Comparison of ENCODE assay signal across 29 mouse cellular contexts in genomic region chr19:38280242-38280641, GRCm38 (mm10). TPM values are rescaled to one million over a fixed set of nuclear protein-coding genes. Genes with fewer than 3 reads are reported as not detected.
A peak's percentile ranks its signal among the peaks of the same experiment; 100 is the strongest.
DNase-seq lines count a peak whose midpoint lies in the region; ATAC-seq and TF ChIP-seq lines count a peak whose summit lies in the region.
"Had no signal": no experiment of that assay in that cellular context is flagged by ENCODE, and none has a peak within 500 bp of the region (broad histone marks: within the 10 kb centered on the region; RNA-seq: fewer than 3 reads in every experiment).

No protein-coding gene starts in this region.

- H3K4me1 ChIP-seq in olfactory bulb, adult 2 months (ENCODE audit: control insufficient read depth, insufficient read depth, low read length) = peaks cover 6% of the 10 kb centered on the region; the same call in 1 of the 2 replicates
- H3K4me1 ChIP-seq: embryonic facial prominence, embryonic 15.5 days; heart, embryonic 10.5 days; heart, embryonic 13.5 days had no signal

- peak overlapping the region; percentile 43; the same call in 1 of the 2 replicates for H3K27ac ChIP-seq in layer of hippocampus, adult 2 months
- H3K27ac ChIP-seq in olfactory bulb, adult 2 months (ENCODE audit: insufficient read depth, low read depth, low read length) = peak overlapping the region; percentile 58
- H3K27ac ChIP-seq: embryonic facial prominence, embryonic 12.5 days; embryonic facial prominence, embryonic 15.5 days; heart, embryonic 10.5 days; heart, embryonic 13.5 days; hindbrain, embryonic 14.5 days; hindbrain, postnatal 0 days had no signal

- no peak for TF ChIP-seq POLR2A in olfactory bulb, adult 2 months (IDR thresholded peaks at IDR 0.05; ENCODE audit: insufficient read depth, low read depth, low read length)

- peak; percentile 91 for ATAC-seq in frontal cortex, adult (ENCODE audit: low TSS enrichment)
- ATAC-seq: forebrain, embryonic 14.5 days; forebrain, postnatal 0 days; hindbrain, postnatal 0 days; inflammation-experienced regulatory T-cells, adult 6 months; intestine, embryonic 16.5 days; Patski had no signal

- WGBS in olfactory bulb, adult 2 months = 64% methylated on average over 10 of the region's 10 CpGs

- no peak for TF ChIP-seq CTCF in layer of hippocampus, adult 2 months (conservative IDR thresholded peaks at IDR 0.05)
- TF ChIP-seq CTCF in olfactory bulb, adult 2 months (IDR thresholded peaks at IDR 0.05; ENCODE audit: insufficient read depth, low read depth, low read length) = no peak

- H3K4me3 ChIP-seq in layer of hippocampus, adult 2 months = no peak overlapping the region
- no peak overlapping the region for H3K4me3 ChIP-seq in olfactory bulb, adult 2 months (ENCODE audit: insufficient read depth, low read depth, low read length)
- H3K4me3 ChIP-seq: embryonic facial prominence, embryonic 12.5 days; embryonic facial prominence, embryonic 15.5 days; heart, embryonic 10.5 days; heart, embryonic 13.5 days had no signal

- no peak for DNase-seq in frontal cortex, postnatal 25 days (ENCODE audit: low spot score in 2 of 2)
- no peak for DNase-seq in layer of hippocampus, adult 2 months (ENCODE audit: low spot score in 2 of 2)
- no peak for DNase-seq in layer of hippocampus, postnatal 10 days (ENCODE audit: low spot score in 2 of 2)
- peak; percentile 76 for DNase-seq in brain, adult 2 months (ENCODE audit: low read depth, low spot score)
- DNase-seq in heart, adult 11 months = no peak
- DNase-seq: adrenal gland, postnatal 10 days; adrenal gland, postnatal 36 days; B cell, adult 2 months; cerebellum, adult 18-20 months; cerebellum, adult 9-10 months; cerebellum, postnatal 14 days; forebrain, postnatal 0 days; gastrocnemius, postnatal 25 days; heart, postnatal 14 days; heart, postnatal 4 days had no signal

RNA-seq across cellular contexts. Expression of gene Lgi1, which starts 15.9 kb away (rescaled TPM):
- total RNA-seq in layer of hippocampus, adult 2 months (2021) = 100 to 1,000 TPM; 196 to 209 TPM
- 100 to 1,000 TPM; 117 to 133 TPM for total RNA-seq in layer of hippocampus, postnatal 10 days (2021)
- not detected in 2 replicates for polyA plus RNA-seq in olfactory bulb, adult 2 months (2012; ENCODE audit: insufficient read depth, insufficient read length, low replicate concordance, missing spikeins)
- total RNA-seq: common myeloid progenitor, adult 5-6 weeks had no signal
- polyA plus RNA-seq: G1E; heart, embryonic 13.5 days had no signal

RNA-seq across cellular contexts. Expression of gene Fra10ac1, which starts 56.3 kb away (rescaled TPM):
- 10 to 100 TPM; 17.8 to 22.4 TPM for total RNA-seq in layer of hippocampus, adult 2 months (2021)
- 10 to 100 TPM; 18.5 to 20.8 TPM for total RNA-seq in layer of hippocampus, postnatal 10 days (2021)
- not detected in 2 replicates for polyA plus RNA-seq in olfactory bulb, adult 2 months (2012; ENCODE audit: insufficient read depth, insufficient read length, low replicate concordance, missing spikeins)
